Mouse (Mus musculus) myocyte (in vitro differentiated cells): ENCODE results near the gene Asic2.

Experiments used
- CEBPB ChIP-seq: IDR thresholded peaks from 2 replicates; pipeline ENCODE4 v1.6.1; 2011; ENCODE audit warnings: mild to moderate bottlenecking, moderate library complexity; ENCODE audit not compliant: poor library complexity, insufficient read depth, severe bottlenecking
- MAX ChIP-seq: IDR thresholded peaks from one replicate; pipeline ENCODE4 v1.6.1; 2011; ENCODE audit warnings: low read depth, mild to moderate bottlenecking, control low read depth
- MYOG ChIP-seq, 3 experiments: IDR thresholded peaks; one replicate each; pipeline ENCODE4 v1.6.1; 2011; ENCODE audit warnings: control low read depth in 2 of 3, low read depth in 2 of 3, mild to moderate bottlenecking in 2 of 3; ENCODE audit not compliant: insufficient read length in 2 of 3, control insufficient read depth in 1 of 3, insufficient read depth in 1 of 3
- POLR2A ChIP-seq: IDR thresholded peaks from one replicate; pipeline ENCODE4 v1.6.1; 2011; ENCODE audit warnings: low read depth, mild to moderate bottlenecking, control low read depth, moderate library complexity; ENCODE audit not compliant: insufficient read length
- REST ChIP-seq: IDR thresholded peaks from one replicate; pipeline ENCODE4 v1.6.1; 2011; ENCODE audit warnings: mild to moderate bottlenecking, control low read depth, moderate library complexity; ENCODE audit not compliant: insufficient read depth, insufficient read length
- TCF12 ChIP-seq: IDR thresholded peaks from one replicate; pipeline ENCODE4 v1.6.1; 2011; ENCODE audit warnings: mild to moderate bottlenecking, control low read depth; ENCODE audit not compliant: poor library complexity, insufficient read depth, severe bottlenecking
- TCF3 ChIP-seq: IDR thresholded peaks from one replicate; pipeline ENCODE4 v1.6.1; 2011; ENCODE audit warnings: low read depth, control low read depth; ENCODE audit not compliant: insufficient read length
- USF1 ChIP-seq: IDR thresholded peaks from one replicate; pipeline ENCODE4 v1.6.1; 2011; ENCODE audit warnings: low read depth, mild to moderate bottlenecking, control low read depth, moderate library complexity

DNA sequence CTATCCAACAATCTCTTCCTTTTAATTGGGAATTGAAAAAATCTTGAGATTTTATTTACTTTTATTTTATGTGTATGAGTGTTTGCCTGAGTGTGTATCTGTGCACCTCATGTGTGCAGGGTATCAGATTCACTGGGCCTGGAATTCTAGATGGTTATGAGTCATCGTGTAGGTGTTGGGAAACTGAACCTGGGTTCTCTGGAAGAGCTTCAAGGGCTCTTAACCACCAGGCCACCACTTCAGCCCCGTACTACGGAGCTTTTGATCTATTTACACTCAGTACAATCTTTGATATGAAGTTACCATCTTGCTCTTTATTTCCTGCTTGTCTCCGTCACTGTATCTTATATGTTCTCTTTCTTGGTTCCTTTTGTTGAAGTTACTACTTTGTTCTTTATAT is 1067.7 kb downstream of the Asic2 start:
- TF ChIP-seq USF1 (no peak), POLR2A (no peak), MYOG (IDR thresholded peaks at IDR 0.05; ENCODE audit: control insufficient read depth in 1 of 3, insufficient read depth in 1 of 3, insufficient read length in 2 of 3, low read depth in 2 of 3) (no peak), CEBPB (no peak), MAX (no peak), TCF3 (no peak), REST (no peak), TCF12 (no peak)
